Mouse (Mus musculus) hindbrain, embryonic 16.5 days (tissue): ENCODE measurements around the gene Mthfr. TPM values are rescaled to one million over a fixed set of nuclear protein-coding genes. Genes with fewer than 3 reads are reported as not detected.

ENCODE experiments used
- ATAC-seq: fragments of 200-750 bp; cut with Nextera tagmentation; 2 replicates; pipeline ENCODE4 v1.8.0; 2017; ENCODE audit warnings: moderate TSS enrichment, moderate library complexity
- H3K27ac ChIP-seq: fragments of 300-500 bp; sonication (generic); 2 replicates; pipeline ENCODE4 v1.5.1; 2014; ENCODE audit warnings: low read depth, mild to moderate bottlenecking, control low read depth, low read length, moderate library complexity
- H3K27me3 ChIP-seq: fragments of 300-500 bp; sonication (generic); replicated peaks from 2 replicates; pipeline ENCODE4 v1.6.1; 2014; ENCODE audit warnings: low read length; ENCODE audit not compliant: control insufficient read depth, insufficient read depth
- H3K36me3 ChIP-seq: fragments of 300-500 bp; sonication (generic); 2 replicates; pipeline ENCODE4 v1.6.1; 2014; ENCODE audit warnings: mild to moderate bottlenecking, low read length, moderate library complexity, mixed read lengths; ENCODE audit not compliant: control insufficient read depth, insufficient read depth
- H3K4me1 ChIP-seq: fragments of 300-500 bp; sonication (generic); 2 replicates; pipeline ENCODE4 v1.6.1; 2014; ENCODE audit warnings: low read depth, low read length; ENCODE audit not compliant: control insufficient read depth, insufficient read depth
- H3K4me2 ChIP-seq: fragments of 300-500 bp; sonication (generic); 2 replicates; pipeline ENCODE4 v1.6.1; 2014; ENCODE audit warnings: mild to moderate bottlenecking, low read length, control low read depth, moderate library complexity
- H3K4me3 ChIP-seq: fragments of 300-500 bp; sonication (generic); 2 replicates; pipeline ENCODE4 v1.5.1; 2014; ENCODE audit warnings: mild to moderate bottlenecking, low read length, control low read depth, moderate library complexity
- H3K9ac ChIP-seq: fragments of 300-500 bp; sonication (generic); 2 replicates; pipeline ENCODE4 v1.6.1; 2014; ENCODE audit warnings: low read depth, mild to moderate bottlenecking, control low read depth, low read length, moderate library complexity
- H3K9me3 ChIP-seq: fragments of 300-500 bp; sonication (generic); 2 replicates; pipeline ENCODE4 v1.6.1; 2014; ENCODE audit warnings: mild to moderate bottlenecking, low read length, moderate library complexity; ENCODE audit not compliant: control insufficient read depth
- WGBS: fragments of 180-500 bp; shearing (Covaris S2); extraction: QIAGEN DNeasy Blood & Tissue Kit; methylation state at CpG from one replicate; pipeline ENCODE4 v1.1.7; 2014; 5-methylcytosine and 5-hydroxymethylcytosine counted together
- polyA plus RNA-seq: library from polyadenylated mRNA; unstranded; fragments of >200 nt; fragmentation: Nextera tagmentation; extraction: Ambion mirVana; gene quantifications from 2 replicates; pipeline ENCODE4 v1.2.1, GENCODE M21; 2015

Gene Mthfr
- polyA plus RNA-seq, 1 experiment from 2014 or later = 16.5 TPM

- peaks cover 13% of the 10 kb centered on the region for H3K4me1 ChIP-seq
- H3K36me3 ChIP-seq = no peaks in the 10 kb centered on the region
- no peak for ATAC-seq
- no peak overlapping the region for H3K4me2 ChIP-seq
- WGBS = 100% methylated on average over 1 of the region's 1 CpGs
- H3K27me3 ChIP-seq = no peaks in the 10 kb centered on the region
- no peaks in the 10 kb centered on the region for H3K9me3 ChIP-seq
- no peak overlapping the region for H3K9ac ChIP-seq
- H3K4me3 ChIP-seq = no peak overlapping the region
- H3K27ac ChIP-seq = no peak overlapping the region
Observed at GRCm38 (mm10) chr4:148091181-148091580, 52.3 kb downstream of the Mthfr start.

GRCm38 (mm10) chr4:148092551-148093271 is 53.8 kb downstream of the Mthfr start:
- Histone ChIP-seq H3K9ac (no peak overlapping the region; the same call in 1 of the 2 replicates), H3K36me3 (no peaks in the 10 kb centered on the region), H3K4me3 (no peak overlapping the region), H3K4me1 (peaks cover 6% of the 10 kb centered on the region), H3K4me2 (no peak overlapping the region), H3K27ac (no peak overlapping the region), H3K9me3 (no peaks in the 10 kb centered on the region), H3K27me3 (no peaks in the 10 kb centered on the region)
- ATAC-seq = no peak
- 88% methylated on average over 11 of the region's 11 CpGs for WGBS

DNA sequence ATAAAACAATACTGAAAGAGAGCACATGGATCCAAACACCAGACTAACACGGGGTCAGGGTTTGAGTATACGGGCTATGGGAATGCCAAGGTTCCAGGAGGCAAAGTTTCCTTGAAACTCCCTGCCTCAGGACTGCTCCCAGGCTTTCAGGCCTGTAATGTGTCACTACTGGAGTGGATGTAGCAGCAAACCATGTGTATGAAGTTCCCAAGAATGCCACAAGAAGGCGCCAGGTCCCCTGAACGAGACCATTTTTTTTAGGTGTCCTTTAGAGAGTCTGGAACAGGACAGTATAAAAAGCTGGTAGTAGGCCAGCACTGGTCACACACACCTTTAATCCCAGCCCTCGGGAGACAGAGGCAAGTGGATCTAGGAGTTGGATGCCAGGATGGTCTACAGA is 55.3 kb downstream of the Mthfr start:
- Histone ChIP-seq H3K4me3 (no peak overlapping the region), H3K9me3 (no peaks in the 10 kb centered on the region), H3K36me3 (no peaks in the 10 kb centered on the region), H3K4me2 (no peak overlapping the region), H3K9ac (no peak overlapping the region), H3K4me1 (peaks cover 2% of the 10 kb centered on the region; the same call in 1 of the 2 replicates), H3K27ac (no peak overlapping the region), H3K27me3 (no peaks in the 10 kb centered on the region)
- no peak for ATAC-seq
- WGBS = 82% methylated on average over 5 of the region's 5 CpGs

- no peak overlapping the region for H3K27ac ChIP-seq
- H3K27me3 ChIP-seq = no peaks in the 10 kb centered on the region
- no peak overlapping the region for H3K4me3 ChIP-seq
- no peaks in the 10 kb centered on the region for H3K36me3 ChIP-seq
- ATAC-seq = no peak
- peaks cover 2% of the 10 kb centered on the region; the same call in 1 of the 2 replicates for H3K4me1 ChIP-seq
- H3K9me3 ChIP-seq = no peaks in the 10 kb centered on the region
- H3K4me2 ChIP-seq = no peak overlapping the region
- WGBS = 74% methylated on average over 4 of the region's 4 CpGs
- no peak overlapping the region for H3K9ac ChIP-seq
Observed at GRCm38 (mm10) chr4:148095081-148095480, 56.2 kb downstream of the Mthfr start.

DNA sequence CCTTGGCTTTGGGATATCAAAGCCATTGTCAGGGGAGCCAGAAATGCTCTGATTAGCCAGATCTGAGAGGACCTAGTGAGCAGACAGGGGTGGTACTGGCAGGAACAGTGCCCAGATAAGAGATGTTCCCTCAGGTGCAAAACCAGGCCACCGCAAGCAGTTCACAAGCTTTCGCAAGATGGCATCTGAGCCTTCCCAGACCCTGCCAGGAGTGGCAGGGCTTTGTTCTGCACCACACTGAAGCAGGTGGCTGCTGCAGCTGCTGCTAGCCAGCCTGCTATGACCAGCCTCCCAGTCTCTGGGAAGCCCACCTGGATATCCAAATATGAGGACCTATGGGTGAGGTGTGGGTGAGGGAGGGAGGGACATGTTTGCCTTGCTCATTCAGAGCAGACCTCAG is 59.1 kb downstream of the Mthfr start:
- Histone ChIP-seq H3K4me2 (no peak overlapping the region), H3K27ac (0 out of 2 replicates have a peak overlapping the region, but pooled peaks have one; percentile 0), H3K9me3 (no peaks in the 10 kb centered on the region), H3K36me3 (no peaks in the 10 kb centered on the region), H3K9ac (no peak overlapping the region), H3K4me3 (no peak overlapping the region), H3K4me1 (peaks cover 12% of the 10 kb centered on the region), H3K27me3 (no peaks in the 10 kb centered on the region)
- 87% methylated on average over 2 of the region's 2 CpGs for WGBS
- ATAC-seq = no peak

DNA sequence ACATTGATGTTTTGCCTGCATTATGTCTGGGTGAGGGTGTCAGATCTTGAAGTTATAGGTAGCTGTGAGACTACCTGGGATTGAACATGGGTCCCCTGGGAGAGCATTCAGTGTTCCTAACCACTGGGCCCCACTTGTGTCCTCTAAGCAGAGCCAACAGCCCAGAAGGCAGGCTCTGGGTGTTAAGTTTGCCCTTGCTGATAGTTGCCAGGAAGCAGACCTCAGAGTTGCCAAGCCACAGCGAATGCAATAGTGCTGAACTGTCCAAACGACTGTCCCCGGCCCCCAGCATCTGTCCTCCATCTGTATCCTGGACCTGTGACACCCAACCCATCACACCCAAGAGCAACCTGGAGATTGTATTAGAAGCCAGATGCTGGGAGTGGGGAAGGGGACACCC is 59.8 kb downstream of the Mthfr start:
- Histone ChIP-seq H3K4me1 (peaks cover 12% of the 10 kb centered on the region), H3K36me3 (no peaks in the 10 kb centered on the region), H3K27ac (no peak overlapping the region), H3K4me3 (no peak overlapping the region), H3K9ac (no peak overlapping the region), H3K27me3 (no peaks in the 10 kb centered on the region), H3K4me2 (no peak overlapping the region), H3K9me3 (no peaks in the 10 kb centered on the region)
- ATAC-seq = no peak
- WGBS = 78% methylated on average over 3 of the region's 3 CpGs

GRCm38 (mm10) chr4:148101801-148102527 is 63.1 kb downstream of the Mthfr start:
- Histone ChIP-seq H3K4me3 (peak overlapping the region; percentile 30), H3K4me2 (peak overlapping the region; percentile 56), H3K9ac (peak overlapping the region; percentile 54), H3K27ac (peak overlapping the region; percentile 71), H3K4me1 (peaks cover 12% of the 10 kb centered on the region), H3K27me3 (no peaks in the 10 kb centered on the region), H3K36me3 (no peaks in the 10 kb centered on the region), H3K9me3 (no peaks in the 10 kb centered on the region)
- ATAC-seq = peak; percentile 87
- 18% methylated on average over 29 of the region's 29 CpGs for WGBS

DNA sequence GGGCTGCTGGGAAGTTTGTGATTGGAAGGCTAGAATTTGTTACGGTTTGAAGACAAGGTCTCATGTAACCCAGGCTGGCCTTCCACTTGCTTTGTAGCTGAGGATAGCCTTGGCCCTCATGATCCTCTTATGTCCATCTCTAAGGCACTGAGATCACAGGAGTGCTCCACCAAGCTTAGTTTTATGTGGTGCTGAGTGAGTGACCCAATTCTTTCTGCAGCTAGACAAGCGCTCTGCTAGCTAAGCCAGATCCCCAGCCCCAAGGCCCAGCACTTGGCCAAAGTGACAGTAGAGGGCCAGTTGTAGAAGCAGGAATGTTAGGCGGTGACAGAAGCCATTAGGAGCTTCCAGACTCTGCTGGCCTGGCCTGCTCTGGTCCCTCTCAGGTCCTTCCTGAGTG is 65.3 kb downstream of the Mthfr start:
- no peaks in the 10 kb centered on the region for H3K27me3 ChIP-seq
- H3K4me3 ChIP-seq = no peak overlapping the region
- no peak overlapping the region for H3K9ac ChIP-seq
- no peak for ATAC-seq
- no peak overlapping the region for H3K4me2 ChIP-seq
- WGBS = 92% methylated on average over 3 of the region's 3 CpGs
- no peak overlapping the region for H3K27ac ChIP-seq
- H3K36me3 ChIP-seq = no peaks in the 10 kb centered on the region
- no peaks in the 10 kb centered on the region for H3K9me3 ChIP-seq
- peaks cover 10% of the 10 kb centered on the region for H3K4me1 ChIP-seq

- peak; percentile 74 for ATAC-seq
- Histone ChIP-seq H3K27ac (peak overlapping the region; percentile 11; the same call in 1 of the 2 replicates), H3K36me3 (peaks cover 4% of the 10 kb centered on the region; the same call in 1 of the 2 replicates), H3K27me3 (no peaks in the 10 kb centered on the region), H3K9me3 (no peaks in the 10 kb centered on the region), H3K9ac (no peak overlapping the region), H3K4me3 (no peak overlapping the region), H3K4me2 (no peak overlapping the region), H3K4me1 (no peaks in the 10 kb centered on the region)
- 32% methylated on average over 22 of the region's 22 CpGs for WGBS
Observed at GRCm38 (mm10) chr4:148107621-148108291, 68.9 kb downstream of the Mthfr start.
